Mouse (Mus musculus) MEL-GATA-1-ER (cell line): ENCODE data around the gene Tfeb.

Experiments used
- DNase-seq: peaks from one replicate; pipeline ENCODE4 v3.0.0-alpha.2; 2012; ENCODE audit warnings: low read depth; ENCODE audit errors: extremely low read depth

The Tfeb gene

DNA sequence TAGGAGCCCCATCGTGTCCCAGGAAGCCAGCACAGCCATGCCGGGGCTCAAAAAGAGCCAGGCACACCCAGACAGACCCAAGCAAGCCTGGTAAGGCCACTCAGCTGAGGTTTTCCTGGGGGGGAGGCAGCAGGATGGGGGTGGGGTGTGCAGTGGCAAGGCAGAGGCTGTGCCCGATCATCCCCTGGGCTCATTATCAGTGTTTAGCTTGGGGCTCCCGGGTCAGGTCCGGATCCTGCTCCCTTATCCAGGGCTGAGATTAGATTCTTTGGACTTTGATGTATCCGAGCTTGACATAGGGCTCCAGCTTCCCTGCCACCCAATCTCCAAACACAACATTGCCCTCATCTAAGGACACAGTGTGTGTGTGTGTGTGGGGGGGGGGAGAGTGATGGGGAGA is 24.9 kb upstream of the Tfeb start:
- no peak for DNase-seq

DNA sequence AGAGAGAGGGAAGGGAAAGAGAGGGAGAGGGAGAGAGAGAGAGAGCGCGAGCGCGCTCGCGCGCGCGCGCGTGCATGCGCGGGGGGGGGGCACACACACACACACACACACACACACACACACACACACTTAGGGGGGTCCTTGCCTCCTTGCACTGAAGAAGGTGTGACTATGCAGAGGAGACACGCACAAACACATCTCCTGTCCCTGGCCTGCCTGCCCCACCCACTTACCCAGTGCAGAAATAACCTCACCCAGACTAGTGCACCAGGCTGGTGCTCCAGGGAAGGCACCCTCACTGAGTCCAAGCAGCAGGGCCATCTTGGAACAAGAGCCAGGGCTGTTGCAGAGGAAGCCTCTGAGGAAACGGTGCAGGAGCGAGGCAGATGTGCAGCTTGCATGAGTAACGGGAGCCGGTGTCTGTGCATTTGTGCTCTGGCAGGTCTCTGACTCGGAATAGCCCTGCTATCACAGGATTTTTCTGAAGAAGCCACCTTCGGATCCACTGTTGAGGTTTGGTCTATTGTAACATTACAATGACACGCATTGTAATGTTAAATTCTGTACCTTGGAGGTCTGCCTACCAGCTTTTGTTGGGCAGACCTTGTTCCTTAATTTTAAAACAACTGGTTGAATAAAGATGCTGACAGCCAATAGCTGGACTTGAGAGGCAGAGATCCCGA is 23.8 kb upstream of the Tfeb start:
- no peak for DNase-seq

DNA sequence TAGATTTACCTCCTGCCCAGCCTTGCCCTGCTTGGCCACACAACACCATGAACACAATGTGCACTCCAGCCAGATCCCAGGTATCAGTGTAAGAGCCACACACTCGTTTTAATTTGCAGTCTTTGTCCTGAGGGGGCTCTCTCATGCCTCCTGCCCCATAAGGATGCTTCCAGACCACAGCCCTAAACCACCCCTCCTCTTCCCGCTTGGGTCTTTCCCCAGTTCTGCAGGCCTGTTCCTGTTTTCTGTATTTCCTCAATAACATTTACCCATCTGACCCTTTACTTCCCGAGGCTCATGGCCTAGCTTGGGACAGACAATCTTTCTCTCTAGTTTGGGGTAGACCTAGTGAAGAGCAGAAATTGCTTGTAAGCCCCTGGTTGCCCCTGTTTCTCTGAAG is 21.8 kb upstream of the Tfeb start:
- no peak for DNase-seq

DNA sequence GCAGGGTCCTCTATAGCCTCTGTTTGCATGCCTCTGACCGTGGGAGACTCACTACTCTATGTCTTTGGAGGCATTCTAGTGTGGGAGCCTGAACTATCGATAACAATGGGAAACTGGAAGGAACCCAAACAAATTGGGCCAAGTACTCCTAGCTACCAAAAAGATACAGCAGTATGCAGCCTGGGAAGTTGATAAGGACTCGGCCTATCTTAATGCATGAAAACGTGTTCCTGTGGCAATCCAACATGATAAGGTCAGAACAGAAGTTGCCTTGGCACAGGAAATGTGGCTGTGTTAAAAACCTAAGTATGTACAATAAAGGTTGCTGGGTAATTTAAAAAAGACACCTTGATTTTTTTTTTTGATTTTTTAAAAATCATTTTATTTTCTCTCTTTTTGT is 15.6 kb upstream of the Tfeb start:
- DNase-seq, result peak; percentile 25

DNA sequence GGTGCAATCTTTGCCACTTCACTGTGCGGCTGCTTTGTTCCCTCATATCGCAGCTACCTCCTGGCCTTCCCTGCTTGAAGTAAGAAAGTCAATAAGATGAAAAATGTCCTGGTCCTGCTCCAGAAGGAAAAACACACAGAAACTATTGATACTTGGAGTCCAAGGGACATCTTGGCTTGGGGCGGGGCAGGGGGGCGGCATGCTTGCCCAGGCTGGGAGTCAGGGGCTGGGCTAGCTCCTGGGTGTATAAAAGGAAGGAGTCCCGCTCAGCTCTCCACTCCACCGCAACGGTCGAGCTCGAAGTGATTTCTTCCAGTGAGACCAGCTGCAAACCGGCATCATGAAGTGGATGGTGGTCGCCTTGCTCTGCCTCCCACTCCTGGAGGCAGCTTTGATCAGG is 10.3 kb upstream of the Tfeb start, which contains the start of gene Pgc:
Pgc (plus strand) TSS at position 277 of the 400 bp plus-strand sequence.
- no peak for DNase-seq

DNA sequence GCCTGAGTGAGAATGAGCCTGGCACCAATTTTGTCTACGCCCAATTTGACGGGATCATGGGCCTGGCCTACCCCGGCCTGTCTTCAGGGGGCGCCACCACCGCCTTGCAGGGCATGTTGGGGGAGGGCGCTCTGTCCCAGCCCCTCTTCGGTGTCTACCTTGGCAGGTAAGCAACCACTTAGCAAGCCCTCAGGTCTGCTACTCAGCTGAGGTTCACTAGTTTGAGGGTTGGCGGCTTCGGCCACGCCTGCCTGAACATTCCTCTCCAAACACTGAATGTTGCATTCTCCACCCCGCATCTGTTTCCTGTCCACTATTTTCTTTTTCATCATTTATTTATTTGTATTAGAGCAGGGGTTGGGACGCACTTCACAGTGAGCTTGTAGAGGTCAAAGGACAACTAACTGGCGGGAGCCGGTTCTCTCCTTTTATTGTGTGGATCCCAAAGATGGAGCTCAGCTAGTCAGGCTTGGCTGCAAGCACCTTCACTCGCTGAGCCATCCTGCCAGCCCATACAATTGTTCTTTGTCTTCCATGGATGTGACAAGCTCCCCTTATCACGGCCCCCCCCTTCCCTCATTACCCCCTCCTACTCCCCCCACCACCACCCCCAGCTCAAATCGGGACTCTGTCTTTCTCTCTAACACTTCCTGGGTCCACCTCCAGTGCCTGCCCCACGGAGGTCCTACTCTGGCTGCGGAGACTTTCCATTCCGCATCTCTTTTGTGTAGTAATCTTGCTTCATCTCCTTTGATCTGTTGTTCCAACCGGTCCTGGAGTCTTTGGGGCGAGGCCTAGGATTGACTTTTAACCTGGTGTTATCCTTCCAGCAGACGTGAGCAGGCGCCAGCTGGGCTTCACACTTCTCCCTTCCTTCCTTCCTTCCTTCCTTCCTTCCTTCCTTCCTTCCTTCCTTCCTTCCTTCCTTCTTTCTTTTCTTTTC is 5.9 kb upstream of the Tfeb start:
- no peak for DNase-seq

DNA sequence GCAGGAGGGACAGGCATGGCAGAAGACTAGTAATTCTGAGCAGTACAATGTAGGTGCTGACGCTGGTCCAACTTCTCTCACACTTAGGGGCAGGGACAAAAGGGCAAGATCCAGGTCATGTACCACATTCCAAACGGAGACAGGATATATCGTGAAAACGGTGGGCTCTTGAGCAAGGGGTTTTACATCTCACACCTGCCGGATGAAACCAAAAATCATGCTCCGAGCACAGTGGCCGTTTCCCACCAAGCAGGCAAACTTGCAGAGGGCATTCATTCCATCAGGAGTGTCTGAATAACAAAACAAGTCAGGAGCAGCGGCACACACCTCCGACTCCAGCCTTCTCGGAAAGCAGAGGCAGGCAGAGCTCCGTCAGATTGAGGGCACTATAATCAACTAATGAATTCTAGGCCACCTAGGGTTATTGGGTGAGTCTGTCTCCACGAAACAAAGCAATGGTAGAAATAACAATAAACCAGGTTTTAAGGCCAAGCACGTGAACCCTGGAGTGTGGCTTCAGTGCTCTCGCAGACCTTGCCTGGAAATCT is 1.2 kb upstream of the Tfeb start:
- no peak for DNase-seq

DNA sequence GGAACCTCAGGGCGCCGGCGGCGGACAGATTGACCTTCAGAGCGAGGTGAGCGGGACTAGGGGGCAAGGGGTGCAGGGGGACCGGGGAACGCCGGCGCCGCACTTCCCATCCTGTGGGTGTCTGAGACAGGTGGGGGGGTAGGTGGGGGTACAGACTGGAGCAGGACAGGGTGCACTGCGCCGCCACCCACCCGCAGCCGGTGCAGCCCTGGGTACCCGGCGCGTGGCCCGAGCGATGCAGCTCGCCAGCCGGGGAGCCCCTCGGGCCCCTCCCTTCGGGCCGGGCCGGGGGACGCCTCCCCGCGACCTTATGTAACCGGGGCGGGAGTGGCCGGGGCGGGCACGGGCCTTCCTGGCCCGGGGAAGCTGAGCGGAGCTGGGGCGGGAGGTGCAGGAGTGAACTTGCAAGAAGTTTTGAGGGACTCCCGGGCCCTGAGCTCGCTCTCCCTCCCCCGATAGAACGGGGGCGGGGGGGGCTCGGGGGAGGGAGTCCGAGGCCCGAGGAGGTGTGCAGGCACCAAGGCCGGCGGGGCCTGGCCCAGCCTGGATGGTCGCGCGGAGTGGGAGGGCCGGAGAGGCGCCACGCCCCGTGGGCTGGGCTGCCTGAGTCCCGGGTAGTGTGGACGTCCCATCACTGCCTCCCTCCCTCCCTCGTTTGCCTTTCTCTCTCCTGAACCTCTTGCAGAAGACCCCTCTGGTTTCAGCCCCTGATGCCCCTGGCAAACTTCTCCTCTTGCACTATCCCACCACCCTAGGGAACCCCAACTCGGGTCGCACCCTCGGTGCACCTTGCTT is 638 bp downstream of the Tfeb start:
- peak; percentile 64 for DNase-seq

DNA sequence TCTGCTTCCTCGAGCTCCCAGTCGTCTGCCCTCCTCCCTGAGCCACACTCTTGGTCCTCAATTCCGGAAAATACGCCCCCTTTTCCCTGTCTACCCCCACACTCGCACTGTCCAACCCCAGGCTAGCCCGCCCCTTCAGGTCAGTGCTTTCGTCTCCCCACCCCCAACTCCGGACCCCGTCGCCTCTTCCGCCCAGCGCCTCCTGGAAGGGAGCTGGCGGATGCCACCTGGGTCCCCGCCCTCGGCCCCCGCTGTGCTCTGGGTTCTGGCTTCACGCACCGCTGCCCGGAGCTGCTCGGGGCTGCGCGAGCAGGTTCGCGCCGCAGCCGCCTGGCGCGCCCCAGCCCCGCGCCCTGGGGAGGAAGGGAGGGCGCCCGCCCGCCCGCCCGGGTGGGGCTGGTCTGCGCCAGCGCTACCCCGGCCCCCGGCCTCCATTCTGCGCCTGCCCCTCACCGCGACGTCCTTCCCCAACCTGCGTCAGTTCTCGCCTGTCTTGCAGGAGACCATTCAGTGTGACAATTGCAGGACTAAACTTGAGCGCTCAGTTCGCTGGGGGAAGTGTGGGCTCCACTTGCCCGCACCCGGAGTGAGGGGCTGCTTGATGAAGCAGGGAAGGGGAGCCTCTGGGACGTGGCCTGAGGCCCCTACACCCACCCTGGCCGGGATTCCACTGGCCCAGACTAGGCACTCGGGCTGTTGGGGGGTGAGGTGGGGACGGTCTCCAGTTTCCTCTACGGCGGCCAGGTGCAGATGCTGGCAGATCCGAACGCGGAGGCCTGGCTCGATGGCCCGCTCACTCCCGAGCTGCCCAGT is 1.4 kb downstream of the Tfeb start:
- DNase-seq, result no peak

DNA sequence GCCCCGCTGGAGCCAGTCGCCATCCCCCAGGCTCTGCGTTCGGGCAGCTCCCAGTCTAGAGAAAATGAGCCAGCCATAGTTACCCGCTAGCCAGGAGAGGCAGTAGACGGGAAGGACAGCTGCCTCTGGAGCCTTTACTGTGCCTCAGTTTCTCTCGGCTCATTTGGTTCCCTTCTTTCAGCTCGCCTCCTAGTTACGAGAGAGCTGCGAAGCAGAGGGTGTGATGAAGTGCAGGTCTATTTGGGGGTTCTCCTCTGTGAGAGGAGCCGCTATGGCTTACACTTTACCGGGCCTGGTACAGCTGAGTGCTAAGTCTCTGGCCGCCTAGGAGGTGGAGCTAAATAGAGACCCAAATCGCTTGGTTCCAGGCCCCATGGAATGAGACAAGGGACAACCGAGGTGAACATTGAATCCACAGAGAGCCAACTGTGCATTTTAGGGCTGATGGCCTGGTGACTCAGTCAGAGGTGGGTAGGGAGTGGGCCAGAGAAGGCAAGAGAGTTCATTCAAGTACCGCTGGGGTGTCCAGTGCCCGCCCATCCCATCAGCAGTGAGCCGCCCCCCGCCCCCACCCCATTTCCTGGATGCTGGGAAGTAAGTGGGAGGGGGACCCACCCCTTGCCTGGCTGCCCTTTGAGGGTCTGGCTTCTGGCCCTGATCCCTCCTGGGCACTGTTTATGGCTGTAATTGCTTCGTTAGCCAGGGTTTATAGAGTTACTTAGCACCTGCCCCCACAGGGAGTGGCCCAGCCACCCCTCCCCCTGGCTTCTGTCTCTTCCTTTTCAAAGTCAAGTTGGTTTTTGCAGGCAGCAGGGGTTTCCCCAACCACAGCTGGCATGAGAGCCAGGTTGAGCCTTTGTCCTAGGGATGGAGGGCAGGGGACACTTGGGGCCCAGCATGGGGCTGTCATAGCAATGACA is 2.3 kb downstream of the Tfeb start:
- no peak for DNase-seq

DNA sequence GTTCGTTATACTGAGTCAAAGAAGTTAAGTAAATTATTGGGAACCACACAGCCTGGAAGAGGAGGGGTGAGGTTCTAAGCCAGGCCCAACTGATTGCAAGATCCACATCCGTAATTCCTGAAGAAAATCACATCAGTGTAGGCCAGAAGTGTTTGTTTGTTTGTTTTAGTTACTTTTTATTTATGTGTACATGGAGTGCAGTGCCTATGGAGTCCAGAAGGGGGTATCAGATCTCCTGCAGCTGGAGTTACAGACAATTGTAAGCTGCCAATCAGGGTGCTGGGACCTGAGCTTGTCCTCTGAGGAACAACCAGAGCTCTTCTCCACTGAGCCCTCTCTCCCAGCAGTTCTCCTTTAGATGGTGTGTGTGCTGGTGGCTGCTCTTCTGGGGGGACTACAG is 3.4 kb downstream of the Tfeb start:
- DNase-seq, result peak; percentile 44

DNA sequence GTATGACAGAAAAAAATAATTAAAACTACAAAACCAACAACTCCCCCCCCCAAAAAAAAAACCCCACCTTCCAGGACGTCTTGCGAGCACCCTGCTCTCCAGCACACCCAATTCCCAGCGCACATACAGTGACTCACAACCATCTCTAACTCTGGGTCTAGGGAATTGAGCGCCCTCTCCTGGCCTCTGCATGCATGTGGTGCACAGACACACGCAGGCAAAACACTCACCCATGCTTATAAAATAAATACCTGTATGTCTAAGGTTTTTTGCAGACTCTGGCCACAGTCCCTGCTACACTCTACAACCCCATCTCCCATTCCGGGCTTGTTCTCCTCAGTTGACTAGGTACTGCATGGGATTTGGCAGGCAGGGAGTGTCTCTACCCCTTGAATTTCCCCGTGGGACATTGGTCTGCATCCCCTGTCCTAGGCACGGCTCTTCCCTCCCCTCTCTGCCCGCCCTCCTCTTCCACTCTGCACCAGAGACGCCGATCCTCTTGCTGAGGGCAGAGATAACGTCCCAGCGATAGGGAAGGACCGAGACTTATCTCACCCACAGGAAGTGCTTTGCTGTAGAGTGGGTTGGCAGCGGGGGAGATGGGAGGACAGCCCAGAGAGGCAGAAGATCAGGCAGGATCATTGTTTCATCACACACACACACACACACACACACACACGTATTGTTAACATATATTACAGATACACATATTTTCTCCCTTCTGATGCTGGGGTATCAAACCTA is 6.3 kb downstream of the Tfeb start:
- peak; percentile 82 for DNase-seq

DNA sequence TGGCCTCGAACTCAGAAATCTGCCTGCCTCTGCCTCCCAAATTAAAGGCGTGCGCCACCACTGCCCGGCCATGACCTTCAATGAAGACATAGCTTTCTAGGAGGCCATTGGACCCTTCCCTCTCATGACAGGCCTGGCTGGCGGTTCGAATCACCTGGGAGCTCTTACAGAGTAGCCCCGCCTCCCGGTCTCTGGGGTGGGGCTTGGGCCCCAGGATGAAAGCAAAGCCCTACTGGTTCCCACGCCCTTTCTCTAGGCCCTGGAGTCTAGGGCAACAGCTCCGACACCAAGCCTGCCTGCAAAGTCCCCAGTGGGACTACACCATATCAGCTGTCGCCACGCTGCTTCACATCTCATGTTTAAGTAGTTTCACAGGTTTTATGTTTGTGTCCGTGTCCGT is 7.3 kb downstream of the Tfeb start:
- DNase-seq, result no peak

DNA sequence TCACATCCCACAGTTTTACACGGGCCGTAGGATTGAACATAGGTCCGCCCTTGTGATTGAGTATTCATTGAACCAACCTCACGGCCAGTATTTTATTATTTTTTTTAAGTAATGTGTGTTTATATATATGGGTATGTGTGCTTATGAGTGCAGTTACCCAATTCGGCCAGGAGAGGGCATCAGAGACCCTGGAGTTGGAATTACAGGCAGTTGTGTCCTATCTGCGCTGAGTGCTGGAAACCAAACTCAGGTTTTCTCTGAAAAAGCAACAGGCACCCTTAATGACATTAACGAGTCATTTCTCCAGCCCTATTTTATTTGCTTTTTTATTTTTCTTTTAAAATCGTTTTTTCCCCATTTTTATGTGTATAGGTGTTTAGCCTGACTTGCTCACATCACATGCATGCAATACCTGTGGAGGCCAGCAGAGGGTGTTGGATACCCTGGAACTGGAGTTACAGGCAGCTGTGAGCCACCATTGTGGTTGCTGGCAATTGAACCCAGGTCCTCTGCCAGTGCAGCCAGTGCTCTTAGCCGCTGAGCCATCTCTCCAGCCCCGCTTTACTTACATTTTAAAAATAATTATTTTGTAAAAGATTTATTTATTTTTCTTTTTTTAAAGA is 8.0 kb downstream of the Tfeb start:
- DNase-seq, result peak; percentile 40

DNA sequence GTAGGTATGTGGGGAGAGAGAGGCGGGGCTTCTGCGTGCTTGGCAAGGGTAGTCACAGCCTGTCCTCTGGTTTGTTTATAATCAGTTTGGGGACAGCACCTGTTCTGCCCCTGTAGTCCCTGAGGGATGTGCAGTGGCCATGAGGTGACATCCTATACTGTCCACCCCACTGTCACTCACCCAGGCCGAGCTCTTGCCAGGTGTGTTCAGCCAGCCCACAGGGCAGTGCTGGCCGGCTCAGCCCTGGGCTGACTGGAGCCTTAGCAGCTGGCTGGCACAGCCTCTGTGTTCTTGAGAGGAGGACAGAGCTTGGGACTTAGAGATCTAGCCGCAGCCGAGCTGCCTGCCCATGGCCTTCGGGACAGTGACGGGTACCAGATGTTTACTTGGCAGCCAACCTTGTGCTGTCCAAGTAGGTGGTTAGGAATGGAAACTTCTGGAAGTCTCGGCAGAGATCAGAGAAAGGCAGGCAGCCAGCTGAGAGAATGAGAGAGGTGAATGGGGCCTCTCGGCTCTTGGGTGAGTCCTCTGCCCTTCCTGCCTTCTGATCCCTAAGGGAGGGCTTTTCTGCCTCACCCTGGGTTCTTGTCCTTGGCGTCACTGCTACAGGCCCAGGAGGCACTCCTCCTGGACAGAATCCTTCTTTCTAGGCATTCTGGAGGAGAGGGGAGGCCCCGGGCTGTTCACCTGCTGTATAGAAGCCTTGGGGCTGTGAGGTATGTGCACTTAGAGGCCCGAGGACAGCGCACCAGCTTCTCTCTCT is 12.1 kb downstream of the Tfeb start:
- no peak for DNase-seq

DNA sequence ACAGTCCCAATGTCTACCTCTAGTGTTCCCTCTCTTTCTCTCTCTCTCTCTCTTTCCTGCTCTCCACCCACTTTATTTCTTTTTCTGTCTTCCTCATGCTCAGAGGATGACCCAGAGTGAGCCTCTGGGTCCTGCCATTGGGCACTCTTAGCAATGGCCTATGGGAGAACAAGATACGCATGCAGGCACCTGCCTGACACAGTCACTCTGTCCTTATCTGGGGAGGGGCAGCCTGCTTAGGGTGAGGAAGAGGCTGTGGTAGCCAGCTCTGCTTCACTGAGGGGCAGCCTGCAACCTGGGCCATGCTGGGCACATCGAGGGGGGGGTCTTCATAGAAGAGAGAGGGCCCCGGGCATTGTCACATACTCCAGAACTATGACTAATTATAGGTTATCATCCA is 12.8 kb downstream of the Tfeb start:
- DNase-seq, result no peak

DNA sequence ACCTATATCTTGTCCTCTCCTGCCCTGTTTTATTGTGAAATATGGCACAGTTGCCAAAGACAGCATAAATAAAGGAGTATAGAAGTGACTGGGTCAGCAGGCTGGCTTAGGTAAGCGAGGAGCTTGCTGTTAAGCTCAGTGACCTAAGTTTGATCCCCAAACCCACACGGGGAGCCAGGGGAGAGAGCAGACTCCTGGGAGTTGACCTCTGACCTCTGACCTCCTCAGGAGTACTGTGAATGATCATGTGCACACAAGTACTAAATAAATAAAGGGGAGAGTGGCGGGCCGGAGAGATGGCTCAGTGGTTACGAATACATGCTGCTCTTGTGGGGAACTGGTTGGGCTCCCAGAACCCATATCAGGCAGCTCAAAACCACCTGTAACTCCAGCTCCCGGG is 13.3 kb downstream of the Tfeb start:
- no peak for DNase-seq

DNA sequence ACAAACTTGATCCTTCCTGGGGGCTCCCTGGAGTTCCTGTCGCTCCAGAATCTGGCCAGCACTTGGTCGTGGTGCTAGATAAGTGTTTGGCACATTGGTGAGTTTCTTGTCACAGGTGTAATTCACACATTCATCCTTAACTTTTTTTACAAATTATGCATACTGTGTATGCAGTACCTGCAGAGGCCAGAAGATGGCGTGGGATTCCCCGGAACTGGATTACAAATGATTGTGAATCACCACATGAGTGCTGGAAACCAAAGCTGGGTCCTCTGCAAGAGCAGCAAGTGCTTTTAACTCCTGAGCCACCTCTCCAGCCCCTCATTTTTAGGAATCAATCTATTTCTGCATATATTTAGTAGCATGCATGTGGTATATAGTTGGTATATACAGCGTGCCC is 15.0 kb downstream of the Tfeb start:
- no peak for DNase-seq
